Mouse (Mus musculus): ENCODE measurements around the gene Dxo.

Dxo gene

DNA sequence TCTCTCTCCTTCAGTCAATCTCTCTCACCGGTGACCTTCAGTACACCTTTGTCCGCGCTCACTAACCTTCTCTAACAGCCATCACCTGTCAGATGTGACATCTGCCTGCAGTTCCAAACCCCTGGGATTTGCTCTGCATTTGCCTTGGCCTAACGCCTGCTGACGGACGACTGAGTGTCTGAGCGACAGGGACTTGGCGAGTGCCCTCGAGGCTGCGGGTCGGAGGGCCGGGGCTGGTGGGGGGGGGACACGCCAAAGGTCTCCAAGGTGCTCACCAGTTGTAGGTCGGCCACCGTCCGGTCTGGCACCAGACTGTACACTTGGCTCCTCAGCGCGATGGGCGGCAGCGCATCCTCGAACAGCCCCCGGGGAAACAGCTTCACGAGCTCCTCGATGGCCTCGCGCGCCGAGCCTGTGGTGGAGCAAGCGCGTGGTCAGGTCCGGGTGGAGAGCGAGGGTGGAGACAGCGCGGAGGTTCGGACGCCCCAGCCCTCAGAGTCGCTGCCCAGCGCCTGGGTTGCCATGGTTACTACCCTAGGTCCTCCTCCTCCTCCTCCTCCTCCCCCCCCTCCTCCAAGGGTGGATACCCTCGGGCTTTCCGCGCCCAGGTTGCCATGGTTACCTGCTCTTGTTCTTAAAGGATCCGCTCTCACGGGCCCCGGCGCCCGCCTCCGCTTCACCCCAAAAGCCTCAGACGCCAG, 514 bp upstream of the Dxo start:
- DNase-seq = no peak

DNA sequence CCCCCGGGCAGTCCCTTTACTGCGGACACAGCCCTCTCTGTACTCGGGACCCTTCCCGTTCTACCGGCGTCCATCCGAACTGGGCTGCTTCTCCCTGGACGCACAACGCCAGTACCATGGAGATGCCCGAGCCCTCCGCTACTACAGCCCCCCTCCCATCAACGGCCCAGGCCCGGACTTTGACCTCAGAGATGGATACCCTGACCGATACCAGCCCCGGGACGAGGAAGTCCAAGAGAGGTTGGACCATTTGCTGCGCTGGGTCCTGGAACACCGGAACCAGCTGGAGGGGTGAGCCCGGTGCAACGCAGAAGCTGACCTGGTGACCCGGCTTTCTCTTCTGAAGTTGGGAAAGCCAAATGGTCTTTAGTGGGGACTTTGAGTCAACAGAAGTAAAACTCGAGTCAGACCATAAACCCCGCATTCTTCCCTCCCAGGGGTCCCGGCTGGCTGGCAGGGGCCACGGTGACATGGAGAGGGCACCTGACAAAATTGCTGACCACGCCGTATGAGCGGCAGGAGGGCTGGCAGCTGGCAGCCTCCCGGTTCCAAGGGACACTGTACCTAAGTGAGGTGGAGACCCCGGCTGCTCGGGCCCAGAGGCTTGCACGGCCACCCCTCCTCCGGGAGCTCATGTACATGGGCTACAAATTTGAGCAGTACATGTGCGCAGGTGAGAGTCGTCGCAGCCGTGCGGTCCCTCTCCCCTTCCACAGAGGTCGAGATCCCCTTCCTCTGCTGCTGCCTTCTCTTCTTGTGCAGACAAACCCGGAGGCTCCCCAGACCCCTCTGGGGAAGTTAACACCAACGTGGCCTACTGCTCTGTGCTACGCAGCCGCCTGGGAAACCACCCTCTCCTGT, 875 bp downstream of the Dxo start:
- DNase-seq = no peak

DNA sequence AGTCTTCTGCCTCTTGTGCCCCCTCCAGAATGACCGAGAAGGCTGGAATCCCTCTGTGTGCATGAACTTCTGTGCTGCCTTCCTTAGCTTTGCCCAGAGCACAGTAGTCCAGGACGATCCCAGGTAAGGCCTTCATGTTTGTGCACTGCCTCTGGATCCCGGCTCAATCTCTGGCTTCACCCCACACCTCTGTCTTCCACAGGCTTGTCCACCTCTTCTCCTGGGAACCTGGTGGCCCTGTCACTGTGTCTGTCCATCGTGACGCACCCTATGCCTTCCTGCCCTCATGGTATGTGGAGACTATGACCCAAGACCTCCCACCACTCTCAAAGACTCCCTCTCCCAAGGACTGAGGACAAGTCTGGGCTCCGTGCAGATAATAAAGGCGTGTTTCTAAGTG, 2.0 kb downstream of the Dxo start:
- DNase-seq = no peak

DNA sequence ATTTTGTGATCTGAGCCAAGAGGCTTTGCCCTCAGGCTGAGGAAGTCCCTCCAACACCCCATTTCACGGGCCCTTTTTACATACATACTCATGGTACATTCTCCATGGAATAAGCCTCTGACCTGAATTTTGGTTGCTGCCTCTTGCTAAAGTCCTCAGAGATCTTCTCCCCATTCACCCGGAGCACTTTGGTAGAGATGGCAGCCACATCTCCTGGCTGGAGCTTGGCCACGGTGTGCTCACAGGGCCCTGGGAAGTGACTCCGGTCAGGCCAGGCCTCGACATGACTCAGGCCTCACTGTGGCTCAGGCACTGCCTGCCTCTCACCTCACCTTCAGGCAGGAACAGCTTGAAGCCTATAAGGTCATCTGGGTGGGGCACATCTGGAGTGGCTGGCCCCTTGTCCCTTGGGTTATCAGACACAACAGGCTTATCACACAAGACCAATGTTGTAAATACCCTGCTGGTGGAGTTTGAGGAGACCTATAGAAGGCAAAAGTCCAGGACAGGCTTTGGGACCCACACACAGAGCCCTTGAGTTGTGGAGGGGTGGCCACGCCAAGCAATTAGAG, 4.0 kb downstream of the Dxo start:
- no peak for DNase-seq

DNA sequence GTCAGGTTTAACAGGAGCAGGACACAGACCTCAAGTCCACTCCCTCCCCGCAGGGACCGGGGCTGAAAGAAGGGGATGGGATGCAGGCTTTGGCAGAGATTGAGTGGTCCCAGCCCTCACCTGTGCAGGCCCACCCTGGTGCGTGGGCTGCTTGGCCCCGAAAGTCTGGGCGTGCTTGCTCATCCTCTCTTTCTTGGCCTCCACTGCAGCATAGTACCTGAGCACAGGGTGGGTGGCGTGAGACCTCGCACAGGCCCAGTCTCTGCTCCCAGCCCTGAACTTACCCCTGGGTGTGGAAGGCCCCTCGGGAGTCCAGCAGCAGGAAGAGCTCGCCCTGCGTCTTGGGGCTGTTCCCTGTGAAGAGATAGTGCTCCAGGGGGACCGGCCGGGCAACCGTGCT, 8.1 kb downstream of the Dxo start:
- no peak for DNase-seq

DNA sequence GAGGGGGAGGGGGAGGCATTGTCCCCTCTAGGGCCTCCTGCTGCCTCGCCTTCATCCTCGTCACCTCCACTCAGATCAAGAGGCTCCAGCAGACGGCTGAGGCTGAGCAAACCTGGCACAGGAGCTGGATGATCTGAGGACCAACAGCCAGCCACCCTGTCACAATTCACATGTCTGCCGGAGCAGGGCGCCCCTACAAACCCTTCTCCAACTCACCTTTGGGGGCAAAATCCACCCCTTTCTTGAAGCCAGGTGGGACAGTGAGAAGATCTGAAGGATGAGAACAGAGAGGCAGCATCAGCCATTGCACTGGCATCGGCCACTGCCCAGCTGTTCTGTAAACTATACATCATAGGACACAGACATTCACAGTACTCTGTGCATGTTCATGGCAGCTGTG, 10.4 kb downstream of the Dxo start:
- DNase-seq = no peak

DNA sequence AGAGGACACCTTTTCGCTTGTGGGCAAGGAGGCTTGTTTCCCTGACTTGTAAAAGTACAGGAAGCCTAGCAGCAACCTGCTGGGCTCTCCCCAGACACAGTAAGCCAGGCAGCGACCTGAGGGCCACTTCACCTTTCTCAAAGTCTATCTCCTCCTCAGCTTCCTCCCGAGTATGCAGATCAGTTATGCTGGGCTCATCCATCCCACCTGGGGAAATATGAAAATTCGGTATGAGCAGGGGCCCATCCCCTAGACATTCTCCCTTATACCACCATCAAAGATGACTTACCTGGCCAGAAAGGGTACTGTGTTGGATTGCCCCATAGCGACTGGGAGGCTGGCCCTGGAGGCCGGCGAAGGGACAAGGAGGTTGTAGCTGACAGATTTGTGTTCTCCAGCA, 10.8 kb downstream of the Dxo start:
- no peak for DNase-seq

DNA sequence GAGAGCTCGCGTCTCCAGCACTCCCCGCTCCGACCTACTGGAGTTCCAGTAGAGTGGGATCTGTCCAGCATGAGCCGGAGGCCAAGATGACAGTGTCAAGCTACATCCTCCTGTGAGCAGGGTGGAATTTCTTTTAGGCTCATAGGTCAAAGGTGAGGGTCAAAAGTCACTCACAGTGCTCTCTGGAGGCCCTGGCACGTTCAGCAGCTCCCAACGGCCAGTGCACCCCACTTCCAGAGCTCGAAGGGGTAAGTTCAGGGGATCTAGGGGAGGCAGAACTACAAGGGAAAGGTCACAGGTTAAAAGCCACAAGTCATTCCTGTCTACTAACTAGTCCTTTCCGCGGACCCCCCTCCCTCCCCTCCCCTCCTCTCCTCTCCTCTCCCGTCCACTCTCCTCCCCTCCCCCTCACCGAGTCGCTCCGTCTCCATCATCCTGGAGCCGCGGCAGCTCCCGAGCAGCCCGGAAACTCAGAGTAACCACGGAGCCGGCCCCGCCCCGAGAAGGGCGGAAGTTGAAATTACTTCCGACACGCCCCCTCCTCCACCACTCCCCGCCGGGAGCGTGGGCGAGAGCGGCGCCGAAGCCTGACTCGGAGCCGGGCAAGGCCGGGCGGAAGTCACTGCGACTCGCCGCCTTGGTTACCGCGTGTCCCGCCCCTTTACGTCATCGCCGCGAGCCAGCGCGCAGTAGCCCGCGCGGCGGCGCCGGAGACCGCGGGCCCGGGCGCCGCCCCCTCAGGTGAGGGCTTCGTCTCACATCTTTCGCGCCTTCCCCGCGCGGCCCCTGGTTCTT, 13.1 kb downstream of the Dxo start, which contains the start of the genes Skiv2l and Nelfe:
TSS of gene Skiv2l (minus strand) at position 489 of the 795 bp plus-strand sequence.
TSS of gene Nelfe (plus strand) at position 670 of the 795 bp plus-strand sequence.
- peak; percentile 98 for DNase-seq

DNA sequence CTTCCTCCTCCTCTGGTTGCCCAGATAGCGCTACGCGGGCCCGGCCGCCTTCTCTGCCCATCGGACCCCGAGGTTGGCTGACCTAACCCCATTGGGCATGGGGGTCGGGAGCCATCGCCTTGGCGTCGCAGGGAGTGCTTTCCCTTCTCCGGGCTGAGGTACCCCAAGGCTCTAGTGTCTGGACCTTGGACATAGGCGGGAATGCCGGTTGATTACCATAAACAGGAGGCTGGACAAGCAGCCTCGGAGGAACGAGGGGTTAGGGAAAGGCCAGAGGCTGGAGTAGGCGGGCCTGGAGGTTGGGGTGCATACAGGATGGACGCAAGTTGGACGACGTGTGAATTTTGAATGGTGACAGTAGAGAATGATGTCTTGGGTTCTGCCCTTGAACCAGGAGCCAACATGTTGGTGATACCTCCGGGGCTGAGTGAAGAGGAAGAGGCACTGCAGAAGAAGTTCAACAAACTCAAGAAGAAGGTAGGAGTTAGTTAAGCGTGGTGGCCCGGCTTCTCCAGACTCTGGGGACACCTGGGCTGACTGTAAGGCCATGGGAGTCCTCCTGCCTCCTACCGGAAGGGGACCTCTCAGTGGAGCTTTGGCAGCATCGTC, 13.8 kb downstream of the Dxo start:
- DNase-seq = no peak

DNA sequence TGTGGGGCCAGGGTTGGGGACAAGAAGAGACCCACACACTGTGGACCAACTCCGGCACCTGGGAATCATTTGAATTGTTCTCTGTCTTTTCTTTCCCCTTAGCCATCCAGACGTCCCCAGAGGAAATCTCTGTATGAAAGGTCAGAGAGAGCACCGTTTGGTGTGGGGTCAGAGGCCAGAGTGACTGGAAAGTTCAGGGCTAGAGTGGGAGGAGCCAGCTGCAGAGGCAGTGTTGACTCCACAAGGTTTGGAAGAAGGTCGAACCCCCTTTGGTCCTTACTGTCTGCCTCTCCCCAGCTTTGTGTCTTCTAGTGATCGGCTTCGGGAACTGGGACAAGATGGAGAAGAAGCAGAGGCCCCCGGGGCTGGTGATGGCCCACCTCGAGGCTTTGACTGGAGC, 16.7 kb downstream of the Dxo start:
- no peak for DNase-seq

DNA sequence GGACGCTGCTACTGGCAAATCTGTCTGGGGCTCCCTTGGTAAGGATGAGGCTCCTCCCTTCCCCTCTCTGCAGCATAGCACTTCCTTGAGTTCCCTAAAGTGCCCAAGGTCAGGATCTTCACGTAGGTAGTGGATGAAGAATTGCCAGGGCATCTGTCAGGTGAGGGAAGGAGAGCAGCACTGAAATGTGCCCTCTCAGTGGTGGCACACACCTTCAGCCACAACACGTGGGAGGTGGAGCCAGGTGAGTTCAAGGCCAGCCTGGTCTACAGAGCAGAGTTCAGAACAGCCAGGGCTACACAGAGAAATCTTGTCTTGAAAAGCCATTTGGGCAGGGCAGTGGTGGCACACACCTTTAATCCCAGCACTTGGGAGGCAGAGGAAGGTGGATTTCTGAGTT, 17.9 kb downstream of the Dxo start:
- DNase-seq = no peak

DNA sequence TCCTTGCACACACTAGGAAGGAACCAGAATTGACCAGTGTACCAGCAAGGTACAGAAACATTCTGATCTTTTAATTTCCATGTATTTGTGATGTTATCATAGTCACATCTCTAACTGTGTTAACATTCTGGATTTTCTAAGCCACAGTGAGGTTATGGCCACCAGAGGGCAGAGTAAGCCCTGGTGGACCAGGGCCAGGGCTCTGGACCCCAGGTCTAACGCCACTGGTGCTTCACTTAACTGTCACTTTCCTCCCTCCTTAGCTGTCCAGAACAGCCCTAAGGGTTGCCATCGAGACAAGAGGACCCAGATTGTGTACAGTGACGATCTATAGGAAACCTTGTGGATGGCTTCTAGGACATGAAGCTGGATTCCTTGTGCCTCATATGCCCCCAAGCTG, 19.0 kb downstream of the Dxo start:
- DNase-seq = peak; percentile 43

DNA sequence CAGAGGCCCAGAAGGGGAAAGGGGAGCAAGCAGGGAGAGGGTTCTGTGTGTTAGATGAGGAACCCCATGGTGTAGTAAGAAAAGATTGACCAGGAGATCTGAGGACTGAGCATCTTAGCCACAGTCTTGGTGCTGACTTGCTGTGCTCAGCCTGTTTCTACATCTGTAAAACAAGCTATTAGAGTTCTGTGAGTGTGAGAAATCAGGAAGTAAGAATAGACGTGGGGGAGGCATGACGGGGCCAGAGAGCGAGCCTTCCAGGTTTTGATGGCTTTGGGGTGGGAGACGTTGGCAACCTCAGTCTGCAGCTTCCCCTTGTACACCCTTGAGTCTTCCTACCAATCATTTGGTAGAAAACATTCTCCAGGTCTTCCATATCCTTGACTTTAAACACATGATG, 21.9 kb downstream of the Dxo start:
- DNase-seq = no peak

DNA sequence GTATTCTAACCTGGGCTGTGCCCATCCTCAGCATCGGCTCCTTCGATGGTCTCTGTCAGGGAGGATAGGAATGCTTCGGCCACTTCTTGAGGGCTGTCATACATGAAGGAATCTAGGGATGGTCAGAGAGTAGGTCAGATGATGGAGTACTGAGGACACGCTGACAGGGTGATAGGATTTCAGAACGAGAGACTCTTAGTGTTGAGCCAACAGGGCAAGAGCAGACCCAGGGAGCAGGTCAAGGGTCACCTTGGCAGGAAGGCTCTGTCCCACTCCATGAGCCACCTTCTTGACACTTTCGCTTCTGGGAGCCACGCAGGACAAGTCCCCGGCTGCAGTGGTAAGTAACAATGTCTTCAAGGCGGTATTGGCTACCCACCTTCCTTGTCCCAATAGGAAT, 23.7 kb downstream of the Dxo start:
- DNase-seq = no peak

DNA sequence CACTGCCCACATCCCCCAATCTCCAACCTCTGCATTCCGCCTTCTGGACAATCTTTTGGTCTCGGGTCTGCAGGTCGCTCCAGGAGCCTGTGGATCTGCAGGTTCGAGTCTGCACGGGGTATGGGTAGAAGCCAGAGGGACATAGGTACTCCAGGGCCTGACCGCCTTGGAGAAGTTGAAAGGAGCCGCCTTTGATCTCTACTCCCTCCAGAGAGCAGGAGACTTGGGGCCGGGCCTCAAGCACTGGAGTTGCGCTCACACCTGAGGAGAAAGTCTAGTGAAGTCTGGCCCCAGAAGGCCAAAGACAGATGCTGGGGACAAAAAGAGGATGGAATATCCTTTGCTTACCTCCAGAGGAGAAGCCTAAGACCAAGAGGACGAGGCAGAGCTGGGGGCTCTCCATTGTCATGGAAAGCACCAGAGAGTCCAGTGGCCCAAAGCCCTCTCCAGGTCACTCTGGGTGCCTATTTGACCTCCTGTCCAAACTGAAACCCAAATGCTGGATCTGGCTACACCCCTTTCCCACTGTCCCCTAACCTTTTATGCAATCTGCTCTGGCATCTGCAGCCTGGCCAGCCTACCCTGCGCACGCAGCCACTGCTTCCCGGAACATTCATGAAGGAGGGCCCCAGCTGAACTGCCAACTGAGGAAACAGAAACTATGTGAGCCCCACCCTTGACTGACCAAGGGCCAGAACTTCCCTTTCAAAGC, 25.0 kb downstream of the Dxo start:
- DNase-seq = no peak

DNA sequence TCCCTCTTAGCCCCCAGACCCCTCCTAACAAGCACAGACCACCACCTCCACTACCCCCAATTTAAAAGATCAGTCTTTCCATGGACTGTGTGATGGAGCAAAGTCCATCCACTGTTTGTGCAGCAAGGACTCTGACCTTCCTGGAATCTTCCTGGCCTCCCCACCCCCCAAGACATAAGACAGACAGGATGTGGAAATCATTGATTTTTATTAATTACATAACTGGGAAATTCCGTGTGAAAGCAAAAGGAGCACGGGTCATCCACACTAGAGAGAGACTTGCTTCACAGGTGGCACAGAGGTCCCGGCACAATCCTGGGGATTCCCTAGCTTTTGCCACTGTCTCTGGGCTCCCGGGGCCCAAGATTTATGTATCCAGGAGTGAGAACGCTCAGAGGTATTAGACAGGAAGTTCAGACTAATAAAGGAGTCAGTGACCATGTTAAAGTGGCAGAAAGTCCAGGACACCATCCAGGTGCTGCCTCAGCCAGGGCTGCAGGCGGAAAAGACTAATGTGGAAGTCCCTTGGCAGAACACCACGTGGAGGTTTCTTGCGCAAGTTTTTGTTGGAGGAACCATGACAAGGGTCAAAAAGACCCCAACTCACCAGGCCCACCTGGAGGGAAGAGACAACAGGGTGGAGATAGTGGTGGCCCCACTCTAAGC, 25.7 kb downstream of the Dxo start, which contains the start of gene Cfb:
TSS of gene Cfb (minus strand) at position 103 of the 666 bp plus-strand sequence.
- DNase-seq = no peak

DNA sequence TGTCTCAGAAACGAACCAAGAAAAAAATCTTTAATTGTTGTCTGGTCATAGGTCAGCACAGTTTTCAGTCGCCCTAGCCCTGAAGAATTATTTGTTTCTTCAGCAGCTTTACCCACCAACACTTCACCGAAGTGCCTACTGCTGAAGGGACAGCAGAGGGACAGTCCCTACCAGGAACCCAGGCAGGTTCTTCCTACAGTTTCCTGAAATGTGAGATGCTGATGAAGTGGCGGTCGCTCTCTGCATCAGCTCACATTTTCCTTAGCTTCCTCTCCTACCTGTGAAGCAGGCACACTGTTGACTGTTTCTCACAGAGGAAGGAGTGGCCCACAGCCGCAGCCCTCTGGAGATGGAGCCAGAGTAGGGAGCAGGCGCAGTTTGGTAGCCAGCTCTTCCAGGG, 29.2 kb downstream of the Dxo start:
- DNase-seq = no peak

DNA sequence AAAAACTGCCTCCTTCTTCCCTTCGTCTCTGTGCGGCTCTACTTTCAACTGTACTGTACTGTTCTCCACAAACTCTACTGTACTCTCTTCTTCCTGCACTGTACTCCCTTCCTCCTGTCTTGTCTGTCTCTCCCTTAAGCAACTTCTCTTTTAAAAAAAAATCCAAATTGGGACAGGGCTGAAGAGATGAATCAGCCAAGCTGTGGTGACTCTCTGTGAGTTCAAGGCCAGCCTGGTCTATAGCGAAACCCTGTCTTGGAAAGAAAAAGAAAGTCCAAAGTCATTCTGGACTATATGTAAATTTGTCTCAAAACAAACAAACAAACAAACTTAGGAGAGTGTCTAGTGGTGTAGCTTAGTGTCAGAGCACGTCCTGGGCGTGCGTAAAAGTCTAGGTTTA, 37.5 kb downstream of the Dxo start:
- no peak for DNase-seq

DNA sequence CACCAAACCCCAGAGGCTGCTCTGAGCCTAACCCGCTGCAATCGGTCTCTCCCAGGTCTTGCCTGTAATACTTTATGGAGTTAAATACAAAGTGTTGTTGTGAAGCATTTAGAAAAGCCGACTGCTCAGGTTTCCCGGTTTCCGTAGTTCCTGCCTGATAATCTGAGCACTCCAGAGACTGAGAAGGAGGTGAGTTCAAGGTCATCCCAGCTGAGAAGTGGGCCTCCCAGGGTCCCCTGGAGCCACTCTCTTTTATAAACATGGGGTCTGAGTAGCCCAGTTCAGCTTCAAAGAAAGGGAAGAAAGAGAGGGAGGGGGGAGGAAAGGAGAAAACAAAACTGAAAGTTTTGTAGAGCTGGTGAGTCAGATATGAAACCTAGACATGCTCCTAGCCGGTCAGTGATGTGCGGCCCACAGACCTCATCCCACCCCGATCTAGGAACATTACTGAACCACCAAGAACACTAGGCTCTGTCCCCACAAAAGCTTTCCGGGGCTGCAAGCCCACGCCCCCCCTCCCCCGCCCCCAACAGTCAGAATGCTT, 42.6 kb downstream of the Dxo start, which contains the start of gene Zbtb12:
TSS of gene Zbtb12 (plus strand) at position 148 of the 544 bp plus-strand sequence.
- no peak for DNase-seq

DNA sequence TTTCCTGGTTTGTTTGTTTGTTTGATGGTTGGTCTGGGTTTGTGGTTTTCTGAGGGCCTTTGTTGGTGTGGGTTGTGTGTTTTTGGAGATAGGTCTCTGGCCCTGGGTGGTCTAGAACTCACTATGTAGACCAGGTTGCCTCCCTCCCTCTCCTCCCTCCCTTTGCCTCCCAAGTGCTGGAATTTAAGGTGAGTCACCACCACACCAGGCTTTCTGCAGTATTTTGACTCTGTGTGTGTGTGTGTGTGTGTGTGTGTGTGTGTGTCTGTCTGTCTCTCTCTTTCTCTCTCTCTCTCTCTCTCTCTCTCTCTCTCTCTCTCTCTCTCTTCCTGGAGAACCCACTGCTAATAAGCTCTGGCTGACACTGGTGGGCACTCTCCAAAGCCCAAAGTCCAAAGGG, 44.3 kb downstream of the Dxo start:
- DNase-seq = no peak
